Mouse (Mus musculus): ENCODE results near the gene Slc9c1.
"Not testable (repeated sequence)": the region's sequence is repeated elsewhere in the genome, so short reads cannot be mapped to it uniquely, and the experiment has no call there.

Gene Slc9c1

DNA sequence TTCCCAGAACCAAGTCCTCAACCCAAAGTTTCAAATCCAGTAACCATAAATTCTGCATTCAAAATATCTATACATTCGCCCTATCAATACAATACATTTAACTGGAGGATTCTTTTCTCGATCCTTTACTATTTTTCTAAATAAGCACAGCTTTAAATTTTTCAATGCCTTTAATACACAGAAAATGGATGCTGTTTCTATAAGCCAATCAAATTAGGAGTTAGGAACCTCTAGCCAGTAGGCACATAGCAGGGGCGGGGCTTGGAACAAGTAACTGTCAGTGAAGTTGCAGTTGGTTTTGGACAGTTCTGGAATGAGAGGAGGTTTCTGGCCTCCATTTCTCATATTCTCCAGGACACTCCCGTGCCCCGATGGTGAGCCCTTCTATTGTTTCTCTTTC is at the start of gene Slc9c1:
Slc9c1 (plus strand) TSS at position 301 of the 400 bp plus-strand sequence.
- DNase-seq (ENCODE audit: extremely low read depth, low read depth, low spot score): no peak

DNA sequence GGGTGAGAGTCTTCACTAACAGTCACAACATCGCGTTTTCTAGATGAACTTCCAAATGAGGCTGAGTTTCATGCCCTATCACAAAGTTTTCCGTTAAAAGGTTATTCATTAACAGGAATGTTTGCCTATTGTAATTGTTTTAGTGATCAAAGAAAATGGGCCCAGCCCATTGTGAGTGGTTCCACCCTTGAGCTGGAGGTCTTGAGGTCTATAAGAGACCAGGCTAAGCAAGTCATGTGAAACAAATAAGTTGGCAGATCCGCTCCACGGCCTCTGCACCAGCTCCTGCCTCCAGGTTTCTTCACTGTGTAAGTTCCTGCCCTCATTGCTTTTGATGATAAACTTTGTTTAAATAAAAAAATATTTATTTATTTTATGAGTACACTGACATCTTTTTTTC is 42.2 kb upstream of the Slc9c1 start, which contains the start of gene Gm609:
Gm609 (minus strand) TSS at position 43 of the 400 bp plus-strand sequence.
- no peak for DNase-seq (ENCODE audit: extremely low read depth, low read depth, low spot score)

DNA sequence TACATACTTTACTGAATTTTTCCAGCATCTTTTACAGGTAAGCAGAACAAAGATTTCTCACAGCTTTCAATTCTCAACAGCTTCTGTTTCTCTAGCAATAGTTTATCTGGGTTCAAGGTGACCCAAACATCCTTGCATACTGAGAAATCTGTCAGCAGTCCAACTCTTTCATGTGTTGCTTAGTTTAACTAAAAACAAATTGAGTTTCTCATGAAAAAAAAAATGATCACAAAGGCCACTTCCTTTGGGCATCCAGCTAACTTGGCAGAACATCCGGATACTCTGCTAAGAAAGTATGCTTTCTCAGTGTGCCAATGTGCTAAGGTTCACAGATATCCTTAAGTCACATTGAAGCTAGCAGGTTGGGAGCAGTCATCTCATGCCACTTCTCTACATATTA is 39.8 kb upstream of the Slc9c1 start:
- no peak for DNase-seq (ENCODE audit: extremely low read depth, low read depth, low spot score)

DNA sequence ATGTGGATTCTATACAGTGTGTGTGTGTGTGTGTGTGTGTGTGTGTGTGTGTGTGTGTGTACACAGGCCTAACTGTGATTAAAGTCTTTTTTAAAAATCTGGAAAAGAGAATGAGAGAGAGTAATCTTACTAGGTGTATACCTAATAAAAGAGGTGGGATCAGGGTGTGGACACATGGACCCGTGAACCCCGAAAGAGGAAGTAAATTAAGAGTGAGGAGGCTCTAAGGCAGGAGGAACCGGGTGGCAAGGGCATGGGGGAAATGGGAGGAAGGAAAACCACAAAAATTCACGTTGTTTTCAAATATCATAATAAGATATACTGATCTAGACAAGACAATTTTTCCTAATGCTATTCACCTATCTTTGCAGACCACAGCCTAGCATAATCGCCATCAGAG is 9.6 kb upstream of the Slc9c1 start:
- no peak for DNase-seq (ENCODE audit: extremely low read depth, low read depth, low spot score)

DNA sequence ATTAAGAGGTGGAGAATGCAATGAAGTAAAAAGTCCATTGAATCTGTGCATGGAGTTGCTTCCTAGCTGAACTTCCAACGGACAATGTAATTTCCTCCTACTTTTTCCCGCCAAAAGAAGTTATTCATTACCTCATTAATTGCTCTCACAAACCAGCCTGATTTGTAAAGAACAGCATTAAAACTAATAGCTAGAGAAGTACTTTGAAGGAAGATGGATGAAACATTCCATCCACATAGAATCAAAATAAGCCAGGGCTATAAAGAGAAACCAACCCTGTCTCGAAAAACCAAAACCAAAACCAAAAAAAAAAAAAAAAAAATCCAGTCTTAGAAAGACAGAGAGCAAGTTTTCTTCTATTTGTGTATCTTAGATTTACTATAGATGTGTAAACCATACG is 3.2 kb upstream of the Slc9c1 start, which contains the start of gene Gm17783:
Gm17783 (minus strand) TSS at position 101 of the 400 bp plus-strand sequence.
- DNase-seq (ENCODE audit: extremely low read depth, low read depth, low spot score): no peak

DNA sequence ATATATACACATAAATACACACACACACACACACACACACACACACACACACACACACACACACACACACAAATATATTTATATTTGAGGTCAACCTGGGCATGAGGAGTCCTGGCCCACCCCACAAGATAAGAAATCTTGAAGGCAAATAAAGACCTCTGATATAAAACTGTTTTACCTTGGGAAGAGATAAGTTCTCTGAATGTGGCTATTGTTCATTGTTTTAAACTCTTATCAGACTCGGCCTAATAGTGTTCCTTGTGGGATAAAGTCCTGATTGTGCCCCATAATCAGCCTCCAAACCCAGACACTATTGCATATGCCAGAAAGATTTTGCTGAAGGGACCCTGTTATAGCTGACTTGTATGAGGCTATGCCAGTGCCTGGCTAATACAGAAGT is 3.2 kb downstream of the Slc9c1 start:
- DNase-seq (ENCODE audit: extremely low read depth, low read depth, low spot score): not testable (repeated sequence)

DNA sequence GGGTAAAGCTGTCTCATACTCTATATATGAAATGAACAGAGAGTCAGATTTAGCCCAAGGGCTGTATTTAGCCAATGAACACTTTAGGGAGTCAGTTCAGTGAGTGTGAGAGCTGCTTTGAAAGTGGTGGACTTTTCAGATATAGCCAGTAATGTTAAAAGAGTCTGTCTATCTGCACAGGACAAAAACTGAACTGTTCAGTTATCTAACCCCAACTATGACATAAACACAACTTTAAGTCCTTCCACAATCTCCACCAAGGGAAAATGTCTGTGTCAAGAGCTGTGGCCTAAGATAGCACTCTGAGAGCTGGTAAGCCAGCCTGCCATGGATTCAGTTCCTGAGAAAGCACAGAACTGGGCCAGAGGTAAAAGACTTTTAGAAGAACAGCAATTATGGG is 7.0 kb downstream of the Slc9c1 start:
- no peak for DNase-seq (ENCODE audit: extremely low read depth, low read depth, low spot score)

DNA sequence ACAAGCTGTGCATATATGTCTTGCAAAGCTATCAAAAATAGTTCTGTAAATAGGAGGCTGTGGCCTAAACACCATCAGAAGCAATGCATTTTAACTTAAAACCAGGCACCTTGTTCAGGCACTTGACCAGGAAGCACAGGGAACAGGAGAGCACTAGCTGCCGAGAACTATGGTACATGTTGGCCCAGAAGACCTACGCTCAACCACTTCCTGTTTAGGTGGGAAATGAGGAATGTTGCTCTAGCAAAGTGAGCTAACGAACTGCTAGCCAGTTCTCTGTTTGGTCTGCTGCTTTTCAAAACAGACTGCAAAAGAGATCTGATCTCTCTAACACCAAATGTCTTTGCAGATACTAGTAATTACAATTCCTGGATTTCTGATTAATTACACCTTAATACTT is 9.2 kb downstream of the Slc9c1 start:
- DNase-seq (ENCODE audit: extremely low read depth, low read depth, low spot score): no peak

DNA sequence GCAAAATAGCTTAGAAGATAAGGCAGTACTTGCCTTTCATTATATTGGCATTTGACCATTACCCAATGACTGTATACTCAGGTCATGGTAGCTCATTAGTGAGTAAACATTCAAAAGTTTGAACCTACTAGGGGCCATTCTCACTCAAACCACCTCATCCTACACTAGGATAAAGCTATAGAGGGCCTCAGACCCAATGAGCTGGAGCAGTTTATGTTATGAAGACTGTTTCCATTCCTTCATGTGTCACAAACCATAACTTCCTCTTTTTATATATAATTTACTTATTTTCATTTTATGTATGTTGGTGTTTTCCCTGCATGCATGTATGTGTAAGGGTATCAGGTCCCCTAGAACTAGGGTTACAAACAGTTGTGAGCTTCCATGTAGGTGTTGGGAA is 12.9 kb downstream of the Slc9c1 start:
- DNase-seq (ENCODE audit: extremely low read depth, low read depth, low spot score): no peak

DNA sequence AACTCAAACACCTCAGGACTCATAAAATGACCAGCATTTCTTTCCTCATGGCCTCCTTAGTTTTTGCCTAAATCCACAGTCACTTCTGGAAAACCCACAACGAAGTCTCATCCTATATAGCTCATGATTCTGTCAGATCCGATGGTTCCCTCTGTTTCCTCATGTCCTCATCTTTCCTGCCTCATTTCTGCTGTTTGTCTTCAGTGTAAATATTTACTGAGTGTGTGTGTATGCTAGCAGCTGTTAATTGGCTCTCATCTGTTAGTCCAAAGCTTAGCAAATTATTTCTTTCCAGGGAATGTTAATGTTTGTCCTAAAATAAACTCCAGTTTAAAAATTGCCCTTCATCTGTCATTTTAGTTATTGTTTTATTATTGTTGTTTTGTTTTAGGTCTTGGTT is 16.5 kb downstream of the Slc9c1 start:
- DNase-seq (ENCODE audit: extremely low read depth, low read depth, low spot score): no peak

DNA sequence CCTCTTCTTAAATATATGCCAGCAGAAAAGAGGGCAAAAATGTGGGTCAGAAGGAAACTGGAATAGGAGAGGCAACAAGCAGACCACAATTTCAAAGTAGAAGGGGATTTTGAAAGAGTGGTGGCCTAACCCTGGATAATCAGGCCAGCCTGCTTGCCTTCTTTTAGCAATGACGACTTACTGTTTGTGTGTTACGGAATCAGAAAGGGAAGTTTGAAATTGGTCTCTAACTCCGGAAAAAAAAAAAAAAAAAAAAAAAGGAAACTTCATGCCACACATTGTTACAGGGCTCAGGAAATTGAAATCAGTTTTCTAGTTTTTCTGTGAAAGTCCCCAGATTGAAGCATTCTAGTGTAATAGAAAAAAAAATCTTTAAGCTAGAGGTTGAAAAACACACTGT is 26.6 kb downstream of the Slc9c1 start:
- no peak for DNase-seq (ENCODE audit: extremely low read depth, low read depth, low spot score)

DNA sequence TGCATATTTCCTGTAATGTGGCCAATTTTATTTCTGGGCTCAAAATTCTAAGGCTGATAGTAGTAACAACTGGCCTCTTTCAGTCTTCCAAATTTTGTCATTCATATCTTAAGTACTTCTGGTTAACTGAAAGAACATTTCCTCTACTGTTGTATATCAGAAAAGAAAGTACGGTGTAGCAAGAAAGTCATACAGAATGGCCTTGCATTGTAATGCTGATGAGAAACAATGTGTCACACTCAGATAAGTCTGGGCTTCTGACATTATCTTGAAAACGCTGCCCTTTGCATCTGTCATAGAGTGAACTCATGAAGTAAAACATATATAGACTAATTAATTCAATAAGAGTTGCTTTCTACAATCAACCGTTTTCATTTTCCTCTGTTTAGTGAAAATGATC is 37.2 kb downstream of the Slc9c1 start:
- DNase-seq (ENCODE audit: extremely low read depth, low read depth, low spot score): no peak

DNA sequence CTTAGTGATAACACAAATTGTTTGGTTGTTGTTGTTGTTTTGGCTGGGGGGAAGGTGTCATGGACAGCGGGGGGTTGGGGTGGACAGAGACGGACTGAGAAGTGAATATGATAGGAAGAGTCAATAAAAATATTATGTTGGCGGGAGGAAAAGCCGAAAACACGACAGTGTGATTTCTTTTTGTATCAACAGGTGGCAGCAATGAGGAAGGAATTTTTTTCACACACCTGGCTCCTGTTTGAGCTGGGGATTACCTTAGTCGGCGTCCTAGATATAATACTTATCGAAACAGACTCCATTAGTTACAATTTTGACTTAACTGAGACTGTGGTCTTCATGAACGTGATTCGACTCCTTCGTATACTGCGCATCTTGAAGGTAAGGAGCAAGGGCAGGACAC is 44.8 kb downstream of the Slc9c1 start:
- DNase-seq (ENCODE audit: extremely low read depth, low read depth, low spot score): no peak

DNA sequence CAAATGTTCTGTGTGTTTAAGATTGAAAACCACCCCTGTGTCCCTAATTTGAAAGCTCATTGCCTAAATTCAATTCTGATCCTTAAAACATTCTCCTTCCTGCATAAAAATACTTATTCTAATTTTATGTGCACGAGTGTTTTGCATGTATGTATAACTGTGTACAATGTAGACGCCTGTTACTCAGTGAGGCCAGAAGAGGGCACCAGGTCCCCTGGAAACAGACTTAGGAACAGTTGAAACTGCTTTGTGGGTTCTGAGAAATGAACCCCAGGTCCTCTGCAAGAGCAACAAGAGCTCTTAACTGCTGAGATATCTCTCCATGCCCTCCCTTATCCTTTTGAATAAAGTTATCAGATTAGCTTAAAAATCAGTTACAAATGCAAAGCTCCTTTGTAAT is 47.4 kb downstream of the Slc9c1 start:
- no peak for DNase-seq (ENCODE audit: extremely low read depth, low read depth, low spot score)

DNA sequence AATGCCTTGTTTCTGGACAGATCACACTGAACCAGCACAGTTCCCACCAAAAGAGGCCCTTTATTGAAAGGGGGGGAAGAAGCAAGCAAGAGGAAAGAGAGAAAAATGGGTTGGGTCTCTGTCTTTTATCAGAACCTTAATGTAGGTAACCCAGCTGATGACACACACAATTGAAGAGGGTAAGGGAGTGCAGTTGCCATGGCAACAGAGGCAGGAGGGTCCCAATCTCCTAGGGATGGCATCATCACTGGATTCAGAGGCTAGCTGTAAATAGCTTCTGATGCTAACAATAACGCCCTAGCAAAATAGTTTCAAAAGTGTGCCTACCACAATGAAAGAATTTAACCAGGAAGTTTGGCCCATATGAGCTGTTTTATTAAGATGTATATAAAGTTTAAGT is 58.5 kb downstream of the Slc9c1 start:
- no peak for DNase-seq (ENCODE audit: extremely low read depth, low read depth, low spot score)

DNA sequence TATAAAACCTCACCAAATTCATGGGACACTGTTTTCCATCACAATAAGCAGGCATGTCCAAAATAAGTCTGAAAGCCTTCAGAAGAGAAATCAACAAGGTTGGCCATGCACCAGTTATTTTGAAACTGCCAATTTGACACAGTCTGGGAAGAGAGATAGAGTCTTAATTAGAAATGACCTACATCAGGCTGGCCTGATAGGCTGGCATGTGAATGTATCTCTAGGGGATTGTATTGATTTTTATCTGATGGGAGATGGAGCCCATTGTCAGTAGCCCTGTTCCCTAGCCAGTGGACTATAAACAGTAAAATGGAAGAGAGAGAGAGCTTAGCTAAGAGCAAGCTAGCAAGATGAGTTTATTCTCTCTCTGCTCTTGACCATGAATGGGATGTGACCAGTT is 60.4 kb downstream of the Slc9c1 start:
- DNase-seq (ENCODE audit: extremely low read depth, low read depth, low spot score): no peak

DNA sequence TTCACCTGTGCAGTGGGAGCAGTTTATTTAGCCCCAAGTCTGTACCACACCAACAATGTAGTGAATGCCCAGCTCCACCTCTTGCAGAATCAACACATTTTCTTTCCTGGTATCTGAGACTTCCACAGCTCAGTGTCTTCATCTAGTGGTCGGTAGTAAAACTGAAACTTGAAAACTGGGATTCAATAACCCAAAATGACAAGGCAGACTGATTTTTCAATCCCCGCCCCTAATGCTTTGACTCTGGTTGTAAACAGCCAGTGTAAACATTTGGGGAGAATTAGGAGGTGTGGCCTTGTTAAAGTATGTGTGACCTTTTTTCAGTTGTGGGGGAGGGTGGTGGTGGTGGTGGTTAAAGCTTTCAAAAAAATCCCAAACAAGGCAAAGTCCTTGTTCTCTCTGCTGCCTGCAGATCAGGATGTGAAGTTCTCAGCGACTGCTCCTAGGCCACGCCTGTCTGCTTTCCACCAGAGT is 73.4 kb downstream of the Slc9c1 start:
- DNase-seq (ENCODE audit: extremely low read depth, low read depth, low spot score): no peak

DNA sequence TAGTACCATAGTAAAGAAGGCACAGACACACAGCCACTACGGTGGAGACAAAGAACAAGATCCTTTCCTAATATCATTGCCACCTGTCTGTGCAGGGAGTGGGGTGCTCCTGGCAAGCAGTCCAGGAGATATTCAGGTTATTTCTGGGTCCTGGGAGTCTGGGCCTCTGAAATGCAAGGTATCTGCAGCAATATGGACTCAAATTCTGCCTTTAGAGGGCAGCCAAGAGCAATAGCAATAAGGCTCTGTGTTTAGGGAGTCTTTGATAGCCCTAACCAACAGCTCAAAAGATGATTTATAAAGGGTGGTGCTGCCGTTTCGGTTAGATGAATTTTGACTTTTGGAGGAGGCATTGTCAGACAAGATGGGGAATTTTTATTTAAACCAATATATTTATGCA is 74.2 kb downstream of the Slc9c1 start:
- no peak for DNase-seq (ENCODE audit: extremely low read depth, low read depth, low spot score)

DNA sequence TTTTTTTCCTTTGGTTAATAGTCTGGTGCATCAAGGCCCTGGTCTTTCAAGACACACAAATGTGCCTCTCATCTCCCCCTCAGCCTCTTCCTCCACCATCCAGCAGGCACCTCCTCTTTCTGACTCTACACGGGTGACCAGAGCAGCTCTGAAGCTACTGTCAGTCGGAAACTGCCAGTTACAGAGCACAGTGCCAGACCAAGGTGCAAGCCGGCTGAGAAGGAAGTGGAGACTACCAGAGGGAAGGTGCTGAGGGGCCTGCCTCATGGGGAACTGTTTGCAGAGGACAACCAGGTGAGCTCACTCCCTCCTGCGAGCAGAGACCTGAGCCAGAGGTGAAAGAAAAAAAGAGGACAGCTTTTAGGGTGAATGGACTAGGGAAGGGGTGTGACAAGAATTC is 75.2 kb downstream of the Slc9c1 start, which contains the start of gene Gcsam:
Gcsam (plus strand) TSS at position 114 of the 400 bp plus-strand sequence.
- DNase-seq (ENCODE audit: extremely low read depth, low read depth, low spot score): no peak

DNA sequence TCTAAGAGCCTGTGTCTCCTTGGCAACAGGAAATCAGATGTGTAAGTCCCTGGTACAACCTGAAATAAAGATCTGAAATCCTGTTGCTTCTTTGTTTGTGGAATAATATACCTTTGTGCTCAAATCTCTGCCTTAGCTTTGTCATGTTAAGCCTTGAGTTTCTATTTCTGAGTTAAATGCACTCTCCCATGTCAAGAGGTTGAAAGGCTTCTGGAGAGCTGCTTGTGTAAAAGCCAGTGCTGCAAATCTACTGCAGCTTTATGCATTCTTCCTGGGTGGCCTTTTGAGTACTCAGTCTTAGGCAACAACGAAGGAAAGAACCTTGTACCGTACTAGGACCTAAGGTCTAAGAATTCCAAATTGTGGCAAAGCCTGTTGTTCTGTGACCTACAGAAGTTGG is 78.1 kb downstream of the Slc9c1 start:
- DNase-seq (ENCODE audit: extremely low read depth, low read depth, low spot score): no peak

DNA sequence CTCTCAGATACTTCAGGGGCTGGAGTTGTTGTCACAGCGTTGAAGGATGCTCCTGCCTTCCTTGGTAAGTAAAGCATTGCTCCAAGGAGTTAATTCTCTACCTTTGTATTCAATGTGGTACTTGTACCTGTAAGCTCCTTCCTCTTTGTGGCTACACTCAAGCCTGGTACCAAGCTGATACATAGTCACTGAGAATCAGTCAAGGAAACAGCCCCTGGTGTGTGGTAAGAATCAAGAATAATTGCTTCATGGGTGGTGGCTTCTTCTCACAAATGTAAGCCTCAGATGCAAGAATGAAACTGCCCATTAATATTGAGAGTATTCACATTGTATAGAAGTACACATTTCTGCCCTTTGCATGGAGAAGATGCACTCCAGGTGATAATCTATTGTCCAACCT is 80.8 kb downstream of the Slc9c1 start:
- DNase-seq (ENCODE audit: extremely low read depth, low read depth, low spot score): no peak

DNA sequence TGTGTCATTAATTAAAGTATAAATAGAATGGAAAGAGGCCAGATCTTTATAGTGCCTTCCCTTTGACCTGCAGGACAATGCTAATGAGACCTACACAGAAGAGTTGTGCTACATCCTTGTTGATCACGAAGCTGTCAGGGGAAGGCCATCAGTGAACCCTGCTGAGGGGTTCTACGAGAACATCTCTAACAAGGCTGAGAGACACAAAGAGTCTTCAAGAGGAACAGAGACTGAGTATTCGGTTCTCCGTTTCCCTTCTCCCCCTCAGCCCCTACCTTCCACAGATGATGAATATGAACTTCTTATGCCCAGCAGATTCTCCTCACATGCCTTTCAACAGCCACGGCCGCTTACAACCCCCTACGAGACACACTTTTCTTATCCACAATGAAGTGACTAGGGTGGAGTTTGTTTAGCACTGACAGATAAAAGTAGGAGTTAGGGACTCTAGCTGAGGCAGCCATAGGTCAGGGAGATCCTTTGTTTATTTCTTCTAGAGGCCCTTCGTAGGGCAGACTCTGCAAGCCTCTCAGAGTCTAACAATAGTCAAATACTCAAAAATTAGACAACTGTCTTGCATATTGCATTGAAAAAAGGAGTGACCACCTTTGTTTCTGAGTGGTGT is 84.8 kb downstream of the Slc9c1 start:
- no peak for DNase-seq (ENCODE audit: extremely low read depth, low read depth, low spot score)

DNA sequence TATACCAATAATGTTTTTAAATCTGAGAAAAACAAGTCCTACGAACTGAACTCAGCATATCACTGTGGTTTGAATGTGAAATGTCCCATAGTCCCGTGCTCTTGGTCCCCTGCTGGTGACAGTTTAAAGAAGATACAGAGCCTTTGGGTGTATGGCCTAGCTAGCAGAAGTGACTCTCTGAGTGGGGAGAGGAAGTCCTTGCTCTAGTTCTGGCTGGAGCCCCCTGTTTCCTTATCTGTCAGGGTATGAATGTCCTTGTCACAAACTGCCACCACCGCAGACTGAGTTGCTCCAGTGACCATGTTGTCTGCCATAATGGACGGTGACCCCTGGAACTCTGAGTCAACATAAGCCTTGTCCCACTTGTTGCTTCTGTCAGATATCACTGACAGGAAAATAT is 88.1 kb downstream of the Slc9c1 start:
- DNase-seq (ENCODE audit: extremely low read depth, low read depth, low spot score): no peak

All from fat pad, adult 2 months (tissue).